Mouse (Mus musculus) 3T3-L1 (cell line): ENCODE measurements at regions not wholly inside any gene's neighbourhood (a gene's known extent, or its start where the extent isn't known, plus 50 kb on each side); places are given as distances from the start of the nearest gene placed in this dataset.

Experiments
- DNase-seq: peaks from one replicate; pipeline ENCODE4 v3.0.0-alpha.2; 2015; ENCODE audit warnings: low read depth, low spot score

- DNase-seq: no peak
Measured at GRCm38 (mm10) chr19:56102454-56103080, 184.4 kb upstream of the Habp2 start.

- DNase-seq: no peak
Measured at GRCm38 (mm10) chr19:56105073-56105451, 181.9 kb upstream of the Habp2 start.

GRCm38 (mm10) chr19:56105452-56106091 lies 181.4 kb upstream of the Habp2 start:
- DNase-seq: no peak

- DNase-seq: peak; percentile 51
Measured at GRCm38 (mm10) chr19:56108796-56109195, 178.1 kb upstream of the Habp2 start.

- DNase-seq: no peak
Measured at GRCm38 (mm10) chr19:56115552-56116284, 171.2 kb upstream of the Habp2 start.

- no peak for DNase-seq
Measured at GRCm38 (mm10) chr19:56116285-56116680, 170.7 kb upstream of the Habp2 start.

GRCm38 (mm10) chr19:56120723-56121122 lies 166.2 kb upstream of the Habp2 start:
- DNase-seq: no peak

GRCm38 (mm10) chr19:56122186-56122585 lies 164.8 kb upstream of the Habp2 start:
- no peak for DNase-seq

- no peak for DNase-seq
Measured at GRCm38 (mm10) chr19:56131556-56131955, 155.4 kb upstream of the Habp2 start.

- no peak for DNase-seq
Measured at GRCm38 (mm10) chr19:56132911-56133562, 153.9 kb upstream of the Habp2 start.

GRCm38 (mm10) chr19:56133565-56133964 lies 153.4 kb upstream of the Habp2 start:
- no peak for DNase-seq

GRCm38 (mm10) chr19:56134081-56134818 lies 152.7 kb upstream of the Habp2 start:
- peak; percentile 86 for DNase-seq

- peak; percentile 19 for DNase-seq
Measured at GRCm38 (mm10) chr19:56135306-56135928, 151.5 kb upstream of the Habp2 start.

- no peak for DNase-seq
Measured at GRCm38 (mm10) chr19:56140540-56140939, 146.4 kb upstream of the Habp2 start.

GRCm38 (mm10) chr19:56144221-56144620 lies 142.7 kb upstream of the Habp2 start:
- no peak for DNase-seq

GRCm38 (mm10) chr19:56157120-56157519 lies 129.8 kb upstream of the Habp2 start:
- no peak for DNase-seq

- DNase-seq: no peak
Measured at GRCm38 (mm10) chr19:56162156-56162555, 124.8 kb upstream of the Habp2 start.

GRCm38 (mm10) chr19:56169133-56169997 lies 117.6 kb upstream of the Habp2 start:
- peak; percentile 88 for DNase-seq

GRCm38 (mm10) chr19:56169998-56170274 lies 117.0 kb upstream of the Habp2 start:
- DNase-seq: no peak

GRCm38 (mm10) chr19:56172454-56172853 lies 114.5 kb upstream of the Habp2 start:
- DNase-seq: no peak
